Mouse (Mus musculus) C2C12 (cell line): Measurements from ENCODE around the gene Nme6.

Source experiments
- CTCF ChIP-seq: IDR thresholded peaks from one replicate; pipeline ENCODE4 v1.5.1; 2011; ENCODE audit not compliant: control insufficient read depth, insufficient read depth, insufficient read length
- MYOG ChIP-seq: IDR thresholded peaks from one replicate; pipeline ENCODE4 v1.6.1; 2011; ENCODE audit not compliant: control insufficient read depth, insufficient read length; ENCODE audit errors: extremely low read depth

- TF ChIP-seq CTCF (no peak), MYOG (no peak)
Measured at GRCm38 (mm10) chr9:109877666-109878065, 45.1 kb downstream of the Nme6 start.
